Mouse (Mus musculus): ENCODE measurements at regions not wholly inside any gene's neighbourhood (a gene's known extent, or its start where the extent isn't known, plus 50 kb on each side); places are given as distances from the start of the nearest gene placed in this dataset.
A peak's percentile ranks its signal among the peaks of the same experiment; 100 is the strongest.

DNA sequence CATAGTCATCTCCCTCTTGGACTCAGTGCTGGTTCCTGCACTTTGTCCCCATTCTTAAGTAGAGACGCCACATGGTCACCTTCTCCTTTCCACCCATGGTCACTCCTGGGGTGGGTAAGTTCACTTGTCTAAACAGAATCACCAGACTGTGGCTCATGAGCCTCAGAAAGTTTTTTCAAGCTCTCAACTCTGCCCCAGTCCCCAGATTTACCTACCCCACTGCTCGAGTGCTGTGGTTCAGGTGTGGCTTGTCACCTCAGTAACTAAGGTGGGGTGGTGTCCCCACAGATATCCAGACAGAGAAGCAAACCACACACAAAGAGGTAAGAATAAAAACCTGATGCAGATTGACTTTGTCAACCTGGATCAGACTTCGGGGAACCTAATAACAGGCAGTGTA is 87.6 kb downstream of the Rpl10-ps3 start:
- no peak for DNase-seq (ENCODE audit: low spot score in 2 of 2)

GRCm38 (mm10) chr9:50244982-50245671 is 99.6 kb downstream of the Rpl10-ps3 start:
- DNase-seq (ENCODE audit: low spot score in 2 of 2) = no peak

- DNase-seq (ENCODE audit: low spot score in 2 of 2) = no peak
Measured at GRCm38 (mm10) chr9:50240923-50241322, 103.8 kb downstream of the Rpl10-ps3 start.

DNA sequence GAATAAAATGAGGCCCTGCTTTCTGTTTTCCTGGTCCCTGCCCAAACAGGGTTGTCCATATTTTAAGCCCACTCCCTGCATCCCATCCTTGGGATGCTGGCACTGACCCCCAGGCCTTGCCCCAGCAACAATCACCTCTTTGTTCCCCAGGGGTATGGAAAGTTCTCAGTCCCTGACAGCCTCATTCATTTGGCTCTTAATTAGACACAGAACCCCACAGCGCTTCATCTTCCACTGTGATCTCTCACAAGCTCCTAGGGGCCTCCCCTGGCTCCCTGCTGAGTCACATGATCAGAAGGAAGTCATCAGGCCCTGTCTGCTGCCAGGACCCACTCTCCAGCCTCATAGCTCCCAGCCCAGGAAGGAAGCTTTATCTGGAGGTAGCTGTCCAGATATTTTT is 108.9 kb downstream of the Rpl10-ps3 start:
- peak in 1 of 2 experiments; percentile 4 for DNase-seq (ENCODE audit: low spot score in 2 of 2)

GRCm38 (mm10) chr9:50234655-50235054 is 110.1 kb downstream of the Rpl10-ps3 start:
- no peak for DNase-seq (ENCODE audit: low spot score in 2 of 2)

- DNase-seq (ENCODE audit: low spot score in 2 of 2) = no peak
Measured at GRCm38 (mm10) chr9:50232958-50233510, 111.7 kb downstream of the Rpl10-ps3 start.

DNA sequence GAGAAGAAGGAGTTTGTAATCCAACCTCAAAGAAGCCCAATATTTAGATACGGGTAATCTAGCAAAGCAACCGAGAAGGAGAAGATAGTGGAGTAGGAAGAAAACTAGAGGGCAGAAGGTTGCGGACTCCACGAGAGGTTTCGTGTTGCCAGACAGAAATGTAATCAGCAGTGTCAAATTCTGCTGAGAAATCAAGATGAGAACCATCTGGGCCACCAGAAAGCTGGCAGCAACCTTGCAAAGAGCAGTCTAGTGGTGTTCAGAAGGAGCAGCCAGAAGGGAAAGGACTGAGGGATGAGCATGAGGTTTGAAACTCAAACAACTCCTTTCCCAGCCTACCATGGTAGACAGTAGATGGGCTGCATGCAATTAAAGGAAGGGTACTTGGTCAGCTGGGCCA is 134.3 kb downstream of the Rpl10-ps3 start:
- DNase-seq (ENCODE audit: low spot score in 2 of 2) = no peak

DNA sequence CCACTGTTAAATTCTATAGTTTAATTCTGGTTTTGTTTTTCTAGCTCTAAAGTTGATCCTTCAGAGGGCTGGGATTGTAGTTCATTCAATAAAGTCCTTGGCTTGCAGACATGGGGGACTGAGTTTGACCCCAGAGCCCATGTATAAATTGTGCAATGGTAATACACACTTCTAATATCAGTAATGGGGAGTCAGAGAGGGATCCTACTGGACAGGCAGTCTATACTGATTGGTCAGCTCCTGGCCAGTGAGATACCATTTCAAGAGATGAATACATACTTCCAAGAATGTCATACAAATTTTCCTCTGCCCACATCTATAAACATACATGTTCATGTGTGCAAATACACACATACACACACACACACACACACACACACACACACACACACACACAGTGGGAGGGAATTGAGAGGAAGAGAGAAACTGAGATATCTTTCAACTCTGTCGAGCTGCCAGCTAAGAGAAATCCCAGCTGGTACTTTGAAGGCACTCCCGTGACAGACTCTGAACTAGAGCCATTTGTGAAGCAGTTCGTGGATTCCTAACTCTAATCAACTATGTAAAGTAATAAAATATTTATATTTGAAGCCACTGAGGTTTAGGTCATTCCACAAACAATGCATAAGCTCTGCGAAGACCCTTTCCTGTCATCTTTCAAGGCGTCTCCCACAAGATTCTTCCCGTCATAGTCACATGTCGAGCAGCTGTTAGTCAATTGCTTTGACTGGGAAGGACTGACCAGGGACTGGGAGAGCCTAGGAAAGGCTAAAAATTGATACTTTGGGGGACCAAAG is 145.1 kb downstream of the Rpl10-ps3 start:
- DNase-seq (ENCODE audit: low spot score in 2 of 2) = no peak

DNA sequence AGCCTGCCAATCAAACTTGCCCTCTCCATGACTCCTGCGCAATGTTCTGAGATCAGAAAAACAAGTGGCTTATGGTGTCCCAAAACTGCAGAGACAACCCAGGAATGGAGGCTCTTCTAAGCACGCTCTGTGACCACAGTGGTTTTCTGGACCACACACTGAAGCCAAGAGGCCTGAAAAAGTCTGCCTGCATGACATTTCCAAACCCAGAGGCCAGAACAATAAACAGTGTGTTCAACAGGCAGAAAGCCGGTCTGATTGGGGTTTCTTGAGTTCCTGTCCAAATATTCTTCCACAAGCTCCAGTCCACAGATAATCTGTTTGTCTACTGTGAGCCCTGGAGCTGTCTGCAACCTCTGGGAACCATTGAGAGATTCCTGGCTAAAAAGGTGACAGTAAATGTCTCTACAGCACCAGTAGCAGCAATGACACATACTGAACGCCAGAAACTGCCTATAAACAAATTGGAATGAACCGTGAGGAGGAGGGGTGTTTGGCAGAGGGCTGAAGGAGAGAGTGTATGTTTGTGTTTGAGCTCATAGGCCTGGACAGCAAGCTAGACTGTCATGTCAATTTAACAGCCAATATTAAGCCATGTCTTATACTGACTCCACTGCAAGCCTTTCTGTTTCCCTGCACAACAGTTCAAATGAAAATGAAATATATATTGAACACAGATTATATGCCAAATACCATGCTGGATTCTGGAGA is 152.2 kb downstream of the Rpl10-ps3 start:
- no peak for DNase-seq (ENCODE audit: low spot score in 2 of 2)

GRCm38 (mm10) chr9:50191136-50191535 is 153.6 kb downstream of the Rpl10-ps3 start:
- no peak for DNase-seq (ENCODE audit: low spot score in 2 of 2)

GRCm38 (mm10) chr9:50188576-50189070 is 156.1 kb downstream of the Rpl10-ps3 start:
- DNase-seq (ENCODE audit: low spot score in 2 of 2) = no peak

GRCm38 (mm10) chr9:50181360-50181759 is 163.4 kb downstream of the Rpl10-ps3 start:
- DNase-seq (ENCODE audit: low spot score in 2 of 2) = no peak

DNA sequence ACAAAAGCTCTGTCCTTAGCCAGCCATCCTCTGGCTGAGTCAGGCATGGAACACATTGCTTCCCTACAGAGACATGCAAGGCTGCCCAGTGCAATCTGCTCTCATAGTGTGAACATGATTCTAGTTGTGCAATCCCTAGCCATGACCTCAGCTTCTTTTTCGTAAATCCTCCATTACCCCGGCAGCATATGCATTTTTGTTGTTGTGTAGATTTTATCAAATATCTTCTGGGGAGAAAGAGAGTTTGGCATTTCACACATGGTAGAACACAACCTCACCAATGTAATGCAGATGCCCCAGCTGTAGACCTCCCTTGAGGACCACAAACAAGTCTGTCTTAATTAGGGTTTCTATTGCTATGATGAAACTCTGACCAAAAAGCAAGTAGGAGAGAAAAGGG is 168.6 kb downstream of the Rpl10-ps3 start:
- no peak for DNase-seq (ENCODE audit: low spot score in 2 of 2)

DNA sequence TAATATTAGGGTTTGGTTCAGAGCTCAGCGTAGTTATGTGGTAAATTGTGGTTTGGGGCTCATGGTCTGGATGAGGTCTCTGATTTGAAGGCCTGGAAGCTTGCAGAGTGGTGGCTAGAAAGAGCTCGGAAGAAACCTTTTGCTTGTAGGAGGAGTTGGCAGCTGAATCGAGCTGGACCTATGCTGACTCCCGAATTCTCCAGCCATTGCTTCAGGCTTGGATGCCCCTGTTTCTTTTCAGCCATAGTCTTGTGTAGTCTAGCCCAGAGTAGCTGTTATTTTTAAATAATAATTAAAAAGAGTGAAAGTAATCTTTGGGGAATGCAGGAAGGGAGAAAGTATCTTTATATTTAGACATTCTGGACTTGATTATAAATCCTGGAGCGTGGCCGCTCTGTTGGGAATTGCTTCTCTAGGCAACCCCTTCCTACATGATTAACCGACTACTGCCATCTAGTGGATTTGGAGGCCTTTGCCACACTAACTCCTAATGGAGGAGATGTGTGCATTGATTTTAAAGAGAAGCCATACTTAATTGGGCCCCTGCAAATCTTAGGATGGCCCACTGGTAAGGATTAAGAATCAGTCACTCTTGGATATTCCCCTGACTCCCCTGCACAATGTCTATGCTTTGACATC is 172.8 kb downstream of the Rpl10-ps3 start:
- peak; percentile 67 to 73 for DNase-seq (ENCODE audit: low spot score in 2 of 2)

DNA sequence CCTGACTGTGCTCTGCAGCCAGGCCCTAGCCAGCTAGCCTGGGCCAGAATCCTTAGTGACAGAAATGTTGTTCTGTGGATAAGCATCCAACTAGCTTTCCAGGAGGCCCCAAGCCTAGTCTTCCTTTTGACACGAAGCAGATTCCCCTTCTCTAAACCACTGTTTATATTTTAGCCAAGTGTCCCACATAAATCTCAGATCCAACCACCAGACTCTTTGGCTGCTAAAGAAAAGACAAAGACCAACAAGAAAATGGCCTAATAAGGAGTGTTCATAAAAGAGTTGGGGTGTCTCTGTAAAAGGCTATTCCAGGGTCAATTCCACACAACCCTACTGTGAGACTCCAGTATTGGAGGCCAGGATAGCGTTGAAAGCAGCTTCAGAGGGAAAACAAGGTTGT is 173.6 kb downstream of the Rpl10-ps3 start:
- DNase-seq (ENCODE audit: low spot score in 2 of 2) = no peak

GRCm38 (mm10) chr9:50170637-50171036 is 174.1 kb downstream of the Rpl10-ps3 start:
- no peak for DNase-seq (ENCODE audit: low spot score in 2 of 2)

GRCm38 (mm10) chr9:50154618-50155017 is 190.2 kb downstream of the Rpl10-ps3 start:
- DNase-seq (ENCODE audit: low spot score in 2 of 2) = peak in 1 of 2 experiments; percentile 22

- DNase-seq (ENCODE audit: low spot score in 2 of 2) = no peak
Measured at GRCm38 (mm10) chr9:50150091-50150490, 194.7 kb downstream of the Rpl10-ps3 start.

GRCm38 (mm10) chr9:50142756-50143155 is 202.0 kb downstream of the Rpl10-ps3 start:
- DNase-seq (ENCODE audit: low spot score in 2 of 2) = no peak

DNA sequence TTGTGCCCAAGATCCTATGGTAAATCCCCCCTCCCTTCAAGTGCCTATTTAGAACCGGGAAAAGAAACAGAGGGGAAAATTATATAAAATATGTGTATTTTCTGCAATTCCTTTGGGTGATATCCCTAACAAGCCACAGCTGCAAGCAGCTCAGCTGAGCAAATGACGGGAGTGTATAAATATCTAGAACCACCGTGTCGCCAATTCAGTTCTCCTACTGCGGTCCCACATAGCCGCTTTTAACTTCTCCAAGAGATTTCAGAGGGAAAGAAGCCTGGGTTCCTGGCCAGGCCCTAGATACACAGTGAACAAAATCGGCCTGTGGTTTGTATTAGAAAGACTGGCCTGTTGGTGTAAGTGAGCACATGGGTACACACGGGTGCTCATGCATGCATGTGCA is 202.7 kb downstream of the Rpl10-ps3 start:
- no peak for DNase-seq (ENCODE audit: low spot score in 2 of 2)

GRCm38 (mm10) chr9:50141176-50141575 is 203.6 kb downstream of the Rpl10-ps3 start:
- DNase-seq (ENCODE audit: low spot score in 2 of 2) = no peak
